Mouse (Mus musculus): ENCODE data around the gene Sf3a1.

DNA sequence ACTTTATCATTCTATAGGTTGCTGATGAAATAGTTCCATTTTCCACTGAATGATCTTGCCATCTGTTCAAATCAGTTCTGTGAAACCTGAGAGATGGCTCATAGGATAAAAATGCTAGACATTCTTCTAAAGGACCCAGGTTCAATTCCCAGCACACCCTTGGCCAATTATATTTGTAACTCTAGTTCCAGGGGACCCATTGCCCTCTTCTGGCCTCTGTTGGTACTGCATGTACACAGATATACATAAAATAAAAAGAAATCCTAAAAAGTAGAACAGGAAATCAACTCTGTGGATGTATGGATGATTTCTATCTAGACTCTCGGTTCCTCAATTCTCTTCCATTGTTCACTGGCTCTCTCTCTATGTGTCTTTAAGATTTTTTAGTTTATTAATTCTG lies 33.1 kb upstream of the Sf3a1 start:
- no peak for TF ChIP-seq CTCF (IDR thresholded peaks at IDR 0.05; ENCODE audit: borderline replicate concordance, insufficient read depth, low read depth, low read length)
- no peak for TF ChIP-seq POLR2A (IDR thresholded peaks at IDR 0.05; ENCODE audit: borderline replicate concordance, insufficient read depth, low read length)

Data from cerebellum, adult 2 months (tissue).